4 mouse cellular contexts compared by ENCODE assay signal in the genomic region with DNA sequence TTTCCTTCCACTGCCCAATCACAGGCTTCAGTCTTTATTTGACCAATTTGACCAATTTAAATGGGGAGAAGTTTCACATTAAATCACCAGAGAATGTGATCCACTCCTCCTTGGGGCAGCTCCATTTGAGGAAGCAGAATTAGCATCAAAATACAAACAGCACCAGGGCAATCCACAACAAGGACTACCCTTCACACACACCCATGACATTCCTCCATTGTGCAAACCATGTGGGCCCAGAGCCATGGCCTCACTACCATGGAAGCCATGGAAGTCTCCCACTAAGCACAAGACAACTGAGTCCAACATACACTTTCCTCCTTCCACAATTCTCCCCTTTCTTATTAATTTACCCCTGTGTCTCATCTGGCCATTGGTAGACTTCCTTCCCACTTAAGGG. TPM values are rescaled to one million over a fixed set of nuclear protein-coding genes. Genes with fewer than 3 reads are reported as not detected.
"Had no signal": no experiment of that assay in that cellular context is flagged by ENCODE, and none has a peak within 500 bp of the region (broad histone marks: within the 10 kb centered on the region; RNA-seq: fewer than 3 reads in every experiment).

No protein-coding gene starts in this region.

RNA-seq across cellular contexts. Expression of gene Gm16503, which starts 4.1 kb away (rescaled TPM):
- polyA plus RNA-seq: small intestine, adult 2 months; spleen, adult 2 months had no signal

RNA-seq across cellular contexts. Expression of gene Zfp985, which starts 17.2 kb away (rescaled TPM):
- polyA plus RNA-seq: small intestine, adult 2 months; spleen, adult 2 months; testis, adult 2 months; thymus, adult 2 months had no signal

RNA-seq across cellular contexts. Expression of gene Zfp982, which starts 43.7 kb away (rescaled TPM):
- polyA plus RNA-seq: small intestine, adult 2 months; spleen, adult 2 months; thymus, adult 2 months had no signal
